8 mouse cellular contexts compared by ENCODE assay signal in genomic region chr3:139076059-139076455, GRCm38 (mm10). TPM values are rescaled to one million over a fixed set of nuclear protein-coding genes. Genes with fewer than 3 reads are reported as not detected.
DNase-seq lines count a peak whose midpoint lies in the region; ATAC-seq and TF ChIP-seq lines count a peak whose summit lies in the region.

No protein-coding gene starts in this region.

- H3K27me3 ChIP-seq in lung, embryonic 14.5 days (ENCODE audit: insufficient read depth, low read length): no peaks in the 10 kb centered on the region
- H3K27me3 ChIP-seq in intestine, embryonic 14.5 days (replicated peaks; ENCODE audit: control insufficient read depth, insufficient read depth, low read length): no peaks in the 10 kb centered on the region
- no peaks in the 10 kb centered on the region for H3K27me3 ChIP-seq in midbrain, postnatal 0 days (ENCODE audit: insufficient read depth, low read length)

- H3K4me3 ChIP-seq in lung, embryonic 14.5 days (ENCODE audit: low read depth, low read length): peak overlapping the region; percentile 63
- H3K4me3 ChIP-seq in lung, adult 2 months (replicated peaks; ENCODE audit: extremely low read depth, low read depth, low read length): no peak overlapping the region
- peak overlapping the region; percentile 87 for H3K4me3 ChIP-seq in intestine, embryonic 14.5 days (ENCODE audit: low read depth, low read length)
- peak overlapping the region; percentile 93 for H3K4me3 ChIP-seq in midbrain, postnatal 0 days (ENCODE audit: low read depth, low read length)

- no peak for ATAC-seq in lung, embryonic 14.5 days (ENCODE audit: insufficient read depth)
- ATAC-seq in intestine, embryonic 14.5 days (replicated peaks; ENCODE audit: low FRiP score, low TSS enrichment, low read depth): no peak
- ATAC-seq in midbrain, postnatal 0 days (ENCODE audit: low FRiP score): no peak

- TF ChIP-seq CTCF in lung, embryonic 14.5 days (IDR thresholded peaks at IDR 0.05; ENCODE audit: low read depth): 0 out of 2 replicates have a peak, but pooled peaks have one; percentile 8
- no peak for TF ChIP-seq CTCF in lung, adult 2 months (IDR thresholded peaks at IDR 0.05; ENCODE audit: insufficient read depth, low read length)
- TF ChIP-seq CTCF in midbrain, postnatal 0 days (IDR thresholded peaks at IDR 0.05): no peak

- H3K4me1 ChIP-seq in lung, embryonic 14.5 days (ENCODE audit: insufficient read depth): 0 out of 2 replicates have a peak, but pooled peaks cover 3% of the 10 kb centered on the region
- peaks cover 5% of the 10 kb centered on the region; the same call in 1 of the 2 replicates for H3K4me1 ChIP-seq in lung, adult 2 months (ENCODE audit: control insufficient read depth, insufficient read depth, low read length)
- H3K4me1 ChIP-seq in intestine, embryonic 14.5 days (replicated peaks; ENCODE audit: control insufficient read depth, insufficient read depth, low read length): peaks cover 15% of the 10 kb centered on the region
- H3K4me1 ChIP-seq in midbrain, postnatal 0 days (ENCODE audit: insufficient read depth, low read length): 0 out of 2 replicates have a peak, but pooled peaks cover 5% of the 10 kb centered on the region

- intact Hi-C loops in gastrocnemius, postnatal 14 days (cut with DNase I; ENCODE audit: low total_unique reads): no loop called here

- peak overlapping the region; percentile 91 for H3K4me2 ChIP-seq in lung, embryonic 14.5 days
- peak overlapping the region; percentile 81 for H3K4me2 ChIP-seq in intestine, embryonic 14.5 days (ENCODE audit: low read length)
- H3K4me2 ChIP-seq in midbrain, postnatal 0 days (ENCODE audit: low read depth, low read length, poor library complexity, severe bottlenecking): peak overlapping the region; percentile 80

- H3K27ac ChIP-seq in lung, embryonic 14.5 days (ENCODE audit: low read depth): peak overlapping the region; percentile 90; the same call in 1 of the 2 replicates
- H3K27ac ChIP-seq in intestine, embryonic 14.5 days (ENCODE audit: low read depth): peak overlapping the region; percentile 85; the same call in 1 of the 2 replicates
- peak overlapping the region; percentile 95; the same call in 1 of the 2 replicates for H3K27ac ChIP-seq in midbrain, postnatal 0 days (ENCODE audit: low read depth, low read length)

- DNase-seq in lung, embryonic 14.5 days: peak; percentile 41
- no peak for DNase-seq in lung, adult 2 months
- peak; percentile 3 for DNase-seq in c-Kit-positive CD71-positive TER-119-positive erythroid progenitor cells, embryonic 14.5 days (ENCODE audit: low spot score)
- no peak for DNase-seq in intestine, embryonic 14.5 days (ENCODE audit: low spot score)
- peak; percentile 27 for DNase-seq in midbrain, postnatal 0 days (ENCODE audit: low spot score)
- no peak for DNase-seq in layer of hippocampus, postnatal 36 days
- no peak for DNase-seq in right cerebral cortex, adult 18-20 months
- no peak for DNase-seq in gastrocnemius, postnatal 14 days

- no peaks in the 10 kb centered on the region for H3K36me3 ChIP-seq in lung, embryonic 14.5 days (ENCODE audit: insufficient read depth)
- no peaks in the 10 kb centered on the region for H3K36me3 ChIP-seq in intestine, embryonic 14.5 days (ENCODE audit: control insufficient read depth, insufficient read depth, low read length)
- no peaks in the 10 kb centered on the region for H3K36me3 ChIP-seq in midbrain, postnatal 0 days (ENCODE audit: insufficient read depth, low read length)

- H3K9me3 ChIP-seq in lung, embryonic 14.5 days (ENCODE audit: low read depth, low read length): no peaks in the 10 kb centered on the region
- no peaks in the 10 kb centered on the region for H3K9me3 ChIP-seq in intestine, embryonic 14.5 days (ENCODE audit: control insufficient read depth, low read length)
- no peaks in the 10 kb centered on the region for H3K9me3 ChIP-seq in midbrain, postnatal 0 days (ENCODE audit: low read length)

- peak overlapping the region; percentile 79 for H3K9ac ChIP-seq in lung, embryonic 14.5 days
- peak overlapping the region; percentile 85 for H3K9ac ChIP-seq in intestine, embryonic 14.5 days (ENCODE audit: low read length)
- peak overlapping the region; percentile 80 for H3K9ac ChIP-seq in midbrain, postnatal 0 days (replicated peaks; ENCODE audit: low read length, poor library complexity, severe bottlenecking)

- TF ChIP-seq POLR2A in lung, adult 2 months (IDR thresholded peaks at IDR 0.05; ENCODE audit: borderline replicate concordance, extremely low read depth, low read depth, low read length): no peak

- 5% methylated on average over 7 of the region's 7 CpGs for WGBS in lung, embryonic 14.5 days
- 10% methylated on average over 7 of the region's 7 CpGs for WGBS in lung, adult 2 months
- 4% methylated on average over 7 of the region's 7 CpGs for WGBS in intestine, embryonic 14.5 days
- WGBS in midbrain, postnatal 0 days: 14% methylated on average over 7 of the region's 7 CpGs

RNA-seq across cellular contexts. Expression of gene Rap1gds1, which starts 1.1 kb away (rescaled TPM):
- 67.9 and 75.0 TPM in 2 replicates for polyA plus RNA-seq in lung, embryonic 14.5 days (2014; fragmentation: Nextera tagmentation; extraction: Ambion mirVana)
- 11.5 and 19.6 TPM in 2 replicates for polyA plus RNA-seq in lung, adult 2 months (2012; rRNA removed)
- polyA plus RNA-seq in intestine, embryonic 14.5 days (2014; fragmentation: Nextera tagmentation; extraction: Ambion mirVana): 61.4 and 66.6 TPM in 2 replicates
- total RNA-seq in midbrain, postnatal 0 days (2014; rRNA removed): 110 and 117 TPM in 2 replicates
- polyA plus RNA-seq in midbrain, postnatal 0 days (2015; fragmentation: Nextera tagmentation; extraction: Ambion mirVana): 76.6 and 78.4 TPM in 2 replicates
- 100 to 1,000 TPM; 211 to 222 TPM for total RNA-seq in layer of hippocampus, postnatal 36 days (2021)
- total RNA-seq in gastrocnemius, postnatal 14 days (2021): 10 to 100 TPM; 36.1 to 37.6 TPM

Comparison
In these comparisons a context has a peak if more than half of its experiments do, and no peak if none do; other contexts are left out.
1. DNase-seq: peak in lung, embryonic 14.5 days (single experiment), c-Kit-positive CD71-positive TER-119-positive erythroid progenitor cells, embryonic 14.5 days (single experiment) and midbrain, postnatal 0 days (single experiment); none in lung, adult 2 months (single experiment), intestine, embryonic 14.5 days (single experiment), layer of hippocampus, postnatal 36 days (0 of 2), right cerebral cortex, adult 18-20 months (single experiment) and gastrocnemius, postnatal 14 days (single experiment).
2. Peak in every context shown above with its lines, with median percentiles within 50 percentile points of each other: H3K27ac ChIP-seq, H3K4me2 ChIP-seq and H3K9ac ChIP-seq.